Mouse (Mus musculus) hindbrain, embryonic 10.5 days (tissue): ENCODE measurements around the gene Wtip. TPM values are rescaled to one million over a fixed set of nuclear protein-coding genes. Genes with fewer than 3 reads are reported as not detected.
"Not testable (repeated sequence)": the region's sequence is repeated elsewhere in the genome, so short reads cannot be mapped to it uniquely, and the experiment has no call there.

ENCODE experiments used
- DNase-seq: peaks from one replicate; pipeline ENCODE4 v3.0.0-alpha.2; 2017; ENCODE audit warnings: low spot score
- H3K27ac ChIP-seq: fragments of 300-500 bp; sonication (generic); 2 replicates; pipeline ENCODE4 v1.5.1; 2016; ENCODE audit warnings: mild to moderate bottlenecking, moderate library complexity
- H3K27me3 ChIP-seq: fragments of 300-500 bp; sonication (generic); 2 replicates; pipeline ENCODE4 v1.6.1; 2016; ENCODE audit warnings: mild to moderate bottlenecking; ENCODE audit not compliant: poor library complexity, insufficient read depth, severe bottlenecking
- H3K36me3 ChIP-seq: fragments of 300-500 bp; sonication (generic); 2 replicates; pipeline ENCODE4 v1.6.1; 2016; ENCODE audit warnings: mild to moderate bottlenecking, moderate library complexity
- H3K4me1 ChIP-seq: fragments of 300-500 bp; sonication (generic); replicated peaks from 2 replicates; pipeline ENCODE4 v1.6.1; 2016; ENCODE audit warnings: mild to moderate bottlenecking
- H3K4me3 ChIP-seq: fragments of 300-500 bp; sonication (generic); 2 replicates; pipeline ENCODE4 v1.5.1; 2016; ENCODE audit warnings: mild to moderate bottlenecking, moderate library complexity
- H3K9me3 ChIP-seq: fragments of 300-500 bp; sonication (generic); 2 replicates; pipeline ENCODE4 v1.6.1; 2016; ENCODE audit warnings: mild to moderate bottlenecking, moderate library complexity
- WGBS: fragments of 180-500 bp; shearing (Covaris S2); methylation state at CpG from one replicate; pipeline ENCODE4 v1.1.7; 2016; 5-methylcytosine and 5-hydroxymethylcytosine counted together
- polyA plus RNA-seq: library from polyadenylated mRNA; unstranded; fragments of >200 nt; fragmentation: Nextera tagmentation; extraction: Ambion mirVana; gene quantifications from 2 replicates; pipeline ENCODE4 v1.2.1, GENCODE M21; 2016

Gene Wtip
- polyA plus RNA-seq, 1 experiment from 2014 or later = 4.0 TPM

DNA sequence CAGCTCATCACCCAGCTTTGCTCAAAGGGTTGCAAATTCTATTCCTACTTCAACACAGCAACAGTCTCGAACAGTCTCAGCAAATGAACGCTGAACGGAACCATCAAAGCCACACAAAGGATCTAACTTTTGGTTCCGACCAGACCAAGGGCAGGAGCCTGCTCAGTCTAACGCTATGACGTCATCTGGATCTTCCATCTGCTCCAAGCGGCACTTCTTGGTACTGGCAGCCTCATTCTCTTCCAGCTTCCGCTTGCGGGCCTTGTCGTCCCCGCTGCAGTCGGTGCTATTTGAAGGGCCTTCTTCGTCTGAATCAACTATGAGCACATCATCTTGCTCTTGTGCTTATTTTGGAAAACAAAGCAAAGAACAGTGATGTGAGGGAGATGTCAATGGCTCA, 8.1 kb upstream of the Wtip start:
- Histone ChIP-seq H3K36me3 (peaks cover 67% of the 10 kb centered on the region), H3K9me3 (no peaks in the 10 kb centered on the region), H3K27me3 (no peaks in the 10 kb centered on the region), H3K4me3 (no peak overlapping the region), H3K27ac (no peak overlapping the region), H3K4me1 (no peaks in the 10 kb centered on the region)
- 96% methylated on average over 13 of the region's 13 CpGs for WGBS
- DNase-seq = no peak

DNA sequence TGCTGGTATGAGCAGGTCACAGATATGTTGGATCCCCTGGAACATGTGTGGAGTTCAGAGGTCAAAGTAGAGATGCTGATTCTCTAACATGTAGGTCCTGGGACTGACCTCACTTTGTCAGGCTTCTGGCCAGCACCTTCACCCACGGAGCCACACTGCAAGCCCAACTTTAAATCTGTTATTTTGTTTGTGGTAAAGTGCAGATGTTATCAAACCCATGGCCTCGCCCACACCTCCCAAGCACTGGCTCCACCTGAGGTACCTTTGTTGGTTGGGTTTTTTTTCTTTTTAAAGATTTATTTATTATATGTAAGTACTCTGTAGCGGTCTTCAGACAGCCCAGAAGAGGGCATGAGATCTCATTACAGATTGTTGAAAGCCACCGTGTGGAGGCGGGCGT, 6.4 kb upstream of the Wtip start:
- Histone ChIP-seq H3K27me3 (no peaks in the 10 kb centered on the region), H3K4me1 (no peaks in the 10 kb centered on the region), H3K4me3 (no peak overlapping the region), H3K36me3 (peaks cover 51% of the 10 kb centered on the region), H3K27ac (no peak overlapping the region), H3K9me3 (no peaks in the 10 kb centered on the region)
- DNase-seq = no peak
- 92% methylated on average over 6 of the region's 6 CpGs for WGBS

DNA sequence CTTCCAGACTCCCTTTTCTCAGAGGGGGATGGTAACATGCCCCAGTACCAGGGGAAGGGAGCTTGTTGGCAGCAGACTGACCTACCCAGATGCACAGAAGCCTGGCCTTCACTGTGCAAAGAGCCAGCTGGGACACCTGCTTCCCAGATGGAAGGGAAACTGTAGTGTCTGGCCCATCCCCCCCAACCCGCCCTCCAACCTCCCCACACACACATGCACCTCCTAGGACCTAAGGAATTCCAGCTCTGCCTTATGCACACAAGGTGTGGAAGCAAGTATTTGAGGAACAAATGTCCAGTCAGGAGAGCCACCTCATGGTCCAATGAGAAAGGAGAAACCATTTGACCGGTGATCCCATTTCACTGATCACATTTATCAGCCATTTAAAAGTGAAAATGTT, 1.3 kb upstream of the Wtip start:
- Histone ChIP-seq H3K27ac (no peak overlapping the region), H3K9me3 (no peaks in the 10 kb centered on the region), H3K4me1 (peaks cover 28% of the 10 kb centered on the region), H3K36me3 (peaks cover 6% of the 10 kb centered on the region), H3K27me3 (no peaks in the 10 kb centered on the region), H3K4me3 (no peak overlapping the region)
- 67% methylated on average over 2 of the region's 2 CpGs for WGBS
- peak; percentile 23 for DNase-seq

DNA sequence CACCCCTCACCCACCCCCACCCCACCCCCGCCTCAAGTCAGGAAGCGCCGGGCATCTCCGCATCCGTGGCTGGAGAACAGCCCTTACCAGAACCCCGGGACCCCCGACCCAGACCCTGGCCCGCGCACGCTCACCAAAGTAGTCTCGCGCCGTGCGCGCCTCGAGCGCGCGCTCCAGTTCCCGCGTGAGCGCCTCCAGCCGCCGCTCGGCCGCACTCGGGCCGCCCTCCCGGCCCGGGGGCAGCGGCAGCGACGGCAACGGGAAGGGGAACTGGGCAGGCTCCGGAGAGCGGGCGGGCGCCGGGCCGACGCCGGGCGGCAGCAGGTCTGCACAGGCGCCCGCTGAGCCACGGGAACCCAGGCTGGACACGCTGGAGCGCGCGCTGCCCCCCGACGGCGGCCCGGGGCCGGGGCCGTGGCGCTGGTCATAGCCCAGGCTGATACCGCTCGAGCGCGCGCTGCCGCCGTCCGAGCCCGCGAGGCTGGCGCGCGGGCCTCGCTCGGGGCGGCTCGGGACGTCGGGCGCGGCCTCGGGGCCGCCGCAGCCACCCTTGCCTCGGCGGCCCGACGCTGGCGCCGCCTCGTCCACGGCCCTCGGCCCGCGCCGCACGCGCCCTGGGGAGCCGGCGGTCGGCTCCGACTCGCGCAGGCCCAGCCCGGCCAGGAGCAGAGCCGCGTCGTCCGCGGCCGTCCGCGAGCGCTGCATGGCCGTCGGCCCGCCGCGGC, 551 bp downstream of the Wtip start:
- 0 out of 2 replicates have a peak, but pooled peaks cover under 1% of the 10 kb centered on the region for H3K9me3 ChIP-seq
- H3K27me3 ChIP-seq = no peaks in the 10 kb centered on the region
- H3K36me3 ChIP-seq = peaks cover 19% of the 10 kb centered on the region
- H3K4me3 ChIP-seq = peak overlapping the region; percentile 78
- peak; percentile 59 for DNase-seq
- H3K4me1 ChIP-seq = peaks cover 28% of the 10 kb centered on the region
- peak overlapping the region; percentile 93 for H3K27ac ChIP-seq
- WGBS = under 1% methylated on average over 116 of the region's 116 CpGs

DNA sequence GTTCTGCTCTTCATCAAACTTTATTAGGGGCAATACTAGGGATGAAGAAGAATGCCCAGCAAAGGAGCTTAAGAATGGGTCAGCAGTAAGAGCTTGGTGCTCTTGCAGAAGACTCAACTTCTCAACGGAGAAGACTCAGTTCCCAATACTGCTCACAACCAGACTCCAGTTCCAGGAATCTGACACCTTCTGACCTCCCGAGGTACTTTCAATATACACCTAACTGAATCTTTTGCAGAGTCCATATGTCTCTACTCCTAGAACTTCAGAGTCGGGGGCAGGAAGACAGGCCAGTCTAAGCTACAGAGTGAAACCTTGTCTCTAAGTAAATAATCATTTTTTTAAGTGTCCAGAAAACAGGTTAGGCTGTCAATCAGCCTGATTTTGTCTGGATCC, 1.1 kb downstream of the Wtip start:
- H3K27ac ChIP-seq = peak overlapping the region; percentile 93
- no peak for DNase-seq
- H3K4me1 ChIP-seq = peaks cover 28% of the 10 kb centered on the region
- 12% methylated on average over 3 of the region's 3 CpGs for WGBS
- no peaks in the 10 kb centered on the region for H3K27me3 ChIP-seq
- peaks cover 6% of the 10 kb centered on the region; the same call in 1 of the 2 replicates for H3K9me3 ChIP-seq
- H3K4me3 ChIP-seq = peak overlapping the region; percentile 78
- peaks cover 25% of the 10 kb centered on the region for H3K36me3 ChIP-seq

DNA sequence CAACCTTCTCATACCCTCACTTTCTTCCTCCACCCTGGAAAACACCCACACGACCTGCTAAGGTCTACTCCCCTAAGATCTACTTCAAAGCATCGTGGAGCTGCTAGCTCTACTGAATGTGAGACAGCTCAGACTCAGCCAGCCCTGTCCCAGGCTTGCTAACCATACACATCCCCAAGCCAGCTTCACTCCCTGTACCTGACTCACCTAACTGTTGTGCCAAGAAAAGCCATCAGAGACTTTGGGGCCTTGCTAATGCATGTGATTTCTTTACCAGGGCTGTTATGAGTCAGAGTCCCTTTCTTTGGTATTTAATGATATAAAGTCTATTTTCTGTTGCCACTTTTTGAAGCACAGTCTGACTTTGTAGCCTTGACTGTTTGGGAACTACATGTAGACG, 1.9 kb downstream of the Wtip start:
- H3K36me3 ChIP-seq = peaks cover 33% of the 10 kb centered on the region
- no peak overlapping the region for H3K27ac ChIP-seq
- peaks cover 14% of the 10 kb centered on the region; the same call in 1 of the 2 replicates for H3K9me3 ChIP-seq
- H3K4me1 ChIP-seq = peaks cover 28% of the 10 kb centered on the region
- no peaks in the 10 kb centered on the region for H3K27me3 ChIP-seq
- WGBS = 74% methylated on average over 3 of the region's 3 CpGs
- peak overlapping the region; percentile 78; the same call in 1 of the 2 replicates for H3K4me3 ChIP-seq
- DNase-seq = no peak

DNA sequence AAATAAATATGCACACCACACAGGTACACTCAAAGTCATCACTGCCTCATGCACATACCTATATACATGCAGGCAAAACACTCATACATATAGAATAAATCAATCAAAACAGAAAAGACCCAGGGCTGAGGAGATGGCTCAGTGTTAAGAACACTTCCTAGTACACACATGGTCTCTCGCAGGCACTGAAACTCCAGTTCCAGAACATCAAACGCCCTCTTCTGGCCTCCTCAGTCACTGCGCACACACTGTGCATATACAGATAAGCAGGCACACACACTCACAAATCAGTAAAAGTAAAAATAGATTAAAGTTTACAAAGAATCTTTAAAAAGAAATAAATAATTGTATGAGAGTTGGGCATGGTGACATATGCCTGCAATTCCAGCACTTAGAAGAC, 6.8 kb downstream of the Wtip start:
- Histone ChIP-seq H3K36me3 (peaks cover 62% of the 10 kb centered on the region), H3K9me3 (peaks cover 14% of the 10 kb centered on the region; the same call in 1 of the 2 replicates), H3K27ac (no peak overlapping the region), H3K4me1 (peaks cover 3% of the 10 kb centered on the region; the same call in 1 of the 2 replicates), H3K4me3 (no peak overlapping the region), H3K27me3 (no peaks in the 10 kb centered on the region)
- DNase-seq = no peak
- WGBS = 87% methylated on average over 3 of the region's 3 CpGs

DNA sequence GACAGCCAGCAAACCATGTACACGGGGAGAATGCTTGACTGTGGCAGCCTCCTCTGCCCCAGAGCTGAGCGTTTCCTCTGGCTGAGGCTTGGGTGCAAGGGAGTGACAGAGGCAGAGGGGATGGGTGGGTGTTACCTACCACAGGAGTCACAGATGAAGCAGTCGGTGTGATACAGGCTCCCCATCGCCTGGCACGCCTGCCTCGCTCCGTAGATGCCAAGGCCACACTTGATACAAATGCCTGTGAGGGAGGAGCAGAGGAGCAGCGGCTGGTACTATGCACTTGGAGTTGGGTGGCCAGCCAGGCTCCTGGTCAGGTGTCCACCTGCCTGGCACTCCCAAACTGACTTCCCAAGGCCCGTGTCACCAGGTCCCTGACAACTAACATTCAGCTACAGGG, 7.7 kb downstream of the Wtip start:
- peaks cover 65% of the 10 kb centered on the region for H3K36me3 ChIP-seq
- H3K27ac ChIP-seq = no peak overlapping the region
- 92% methylated on average over 9 of the region's 9 CpGs for WGBS

DNA sequence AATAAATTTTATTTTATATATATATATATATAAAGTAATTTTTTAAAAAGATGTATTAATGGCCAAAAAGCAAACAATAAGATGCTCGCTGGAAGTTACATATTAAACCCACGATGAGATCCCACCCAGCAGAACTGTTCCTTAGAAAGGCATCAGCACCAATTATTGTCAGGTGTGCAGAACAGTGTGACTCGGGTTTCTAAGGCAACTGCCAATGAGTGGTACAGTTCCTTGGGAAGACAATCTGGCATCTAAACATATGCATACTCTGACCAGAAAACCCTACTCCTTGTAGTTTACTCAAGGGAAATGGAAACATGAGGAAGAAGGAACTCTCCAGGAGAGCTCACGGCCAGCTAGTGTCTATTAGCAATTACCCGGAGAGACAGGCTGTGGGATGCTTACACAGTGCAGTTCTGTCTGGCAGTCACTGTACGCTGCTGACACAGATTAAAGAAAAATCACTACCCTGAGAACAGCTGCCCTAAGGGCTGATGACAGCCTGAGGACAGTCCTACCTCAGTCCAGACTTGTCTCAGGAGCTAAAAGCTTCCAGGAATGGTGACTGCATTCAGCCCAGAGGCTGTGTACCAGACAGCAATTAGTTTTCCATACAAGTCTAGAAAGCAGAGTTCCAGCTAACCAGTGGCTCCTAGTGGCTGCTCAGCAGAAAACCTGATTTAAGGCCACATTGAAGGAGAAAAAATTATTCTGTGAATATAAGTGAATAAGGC, 9.9 kb downstream of the Wtip start:
- Histone ChIP-seq H3K27ac (no peak overlapping the region), H3K4me1 (no peaks in the 10 kb centered on the region), H3K9me3 (peaks cover 14% of the 10 kb centered on the region; the same call in 1 of the 2 replicates), H3K36me3 (peaks cover 66% of the 10 kb centered on the region), H3K27me3 (no peaks in the 10 kb centered on the region), H3K4me3 (no peak overlapping the region)
- no peak for DNase-seq
- WGBS = 93% methylated on average over 6 of the region's 6 CpGs

More for the DNA sequence above, 7.7 kb downstream of the Wtip start:
- DNase-seq = no peak
- H3K4me1 ChIP-seq = no peaks in the 10 kb centered on the region
- peaks cover 14% of the 10 kb centered on the region; the same call in 1 of the 2 replicates for H3K9me3 ChIP-seq
- no peak overlapping the region for H3K4me3 ChIP-seq
- no peaks in the 10 kb centered on the region for H3K27me3 ChIP-seq

DNA sequence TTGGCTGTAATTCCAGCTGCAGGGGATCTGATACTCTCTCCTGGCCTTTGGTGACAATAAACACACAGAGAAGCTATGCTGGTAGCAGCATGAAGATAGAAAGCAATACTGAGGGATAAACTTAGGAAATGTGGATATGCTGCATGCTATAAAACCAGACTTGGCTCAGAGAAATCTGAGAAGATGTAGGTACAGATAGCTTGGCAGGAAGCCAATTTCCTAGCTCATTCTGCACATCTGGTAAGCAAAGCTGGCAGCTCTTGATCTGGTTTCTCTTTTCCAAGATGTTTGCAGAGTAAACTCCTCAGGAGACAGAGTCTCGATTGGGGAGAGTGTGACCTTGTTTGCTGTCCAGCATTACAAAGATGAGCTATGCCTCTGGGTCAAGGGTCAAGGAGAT, 12.4 kb downstream of the Wtip start:
- not testable (repeated sequence) for H3K27me3 ChIP-seq, H3K9me3 ChIP-seq, H3K4me3 ChIP-seq, H3K27ac ChIP-seq, DNase-seq, H3K4me1 ChIP-seq
- 65% methylated on average over 1 of the region's 1 CpGs for WGBS
- H3K36me3 ChIP-seq = peaks cover 67% of the 10 kb centered on the region

DNA sequence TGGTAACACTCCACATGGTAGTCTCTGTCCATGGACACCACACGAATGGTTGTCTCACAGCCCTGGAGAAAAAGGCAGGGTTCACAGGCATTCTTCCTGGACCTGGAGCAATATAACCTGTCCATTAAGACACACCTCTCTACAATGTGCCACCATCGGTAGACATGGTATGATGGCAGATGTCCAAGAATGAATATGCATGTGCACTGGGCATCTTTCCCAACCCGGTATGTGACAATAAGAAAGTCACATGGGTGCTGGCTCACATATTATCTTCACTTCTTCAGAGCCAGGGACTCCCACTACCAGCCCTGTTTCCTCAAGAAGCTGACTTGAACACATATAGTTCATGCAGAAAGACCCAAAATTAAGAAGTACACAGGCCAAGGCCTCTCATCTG, 16.5 kb downstream of the Wtip start:
- Histone ChIP-seq H3K27ac (no peak overlapping the region), H3K27me3 (no peaks in the 10 kb centered on the region), H3K4me3 (no peak overlapping the region), H3K36me3 (peaks cover 84% of the 10 kb centered on the region), H3K4me1 (no peaks in the 10 kb centered on the region), H3K9me3 (no peaks in the 10 kb centered on the region)
- no peak for DNase-seq
- 96% methylated on average over 3 of the region's 3 CpGs for WGBS

DNA sequence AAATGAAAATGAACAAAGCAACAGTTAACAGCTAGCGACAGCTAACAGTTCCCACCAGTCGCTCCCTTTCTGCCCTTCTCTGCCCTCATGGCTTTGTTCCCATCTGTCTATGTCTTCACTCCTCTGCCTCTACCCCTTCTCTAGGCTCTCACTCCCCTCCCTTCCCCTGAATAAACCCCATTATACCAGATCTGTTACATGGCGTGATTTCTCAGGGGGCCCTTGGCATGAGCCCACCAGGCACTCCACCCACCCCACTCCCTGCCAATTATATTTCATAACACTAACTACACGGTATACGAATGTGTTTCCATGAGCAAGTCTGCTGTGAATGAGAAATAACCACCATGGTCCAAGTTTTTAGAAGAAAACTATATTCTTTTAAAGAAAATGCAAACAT, 23.9 kb downstream of the Wtip start:
- 85% methylated on average over 5 of the region's 5 CpGs for WGBS
- H3K9me3 ChIP-seq = peaks cover 3% of the 10 kb centered on the region; the same call in 1 of the 2 replicates
- no peaks in the 10 kb centered on the region for H3K27me3 ChIP-seq
- no peak for DNase-seq
- H3K4me3 ChIP-seq = no peak overlapping the region
- no peaks in the 10 kb centered on the region for H3K4me1 ChIP-seq
- H3K27ac ChIP-seq = no peak overlapping the region
- H3K36me3 ChIP-seq = peaks cover 47% of the 10 kb centered on the region

DNA sequence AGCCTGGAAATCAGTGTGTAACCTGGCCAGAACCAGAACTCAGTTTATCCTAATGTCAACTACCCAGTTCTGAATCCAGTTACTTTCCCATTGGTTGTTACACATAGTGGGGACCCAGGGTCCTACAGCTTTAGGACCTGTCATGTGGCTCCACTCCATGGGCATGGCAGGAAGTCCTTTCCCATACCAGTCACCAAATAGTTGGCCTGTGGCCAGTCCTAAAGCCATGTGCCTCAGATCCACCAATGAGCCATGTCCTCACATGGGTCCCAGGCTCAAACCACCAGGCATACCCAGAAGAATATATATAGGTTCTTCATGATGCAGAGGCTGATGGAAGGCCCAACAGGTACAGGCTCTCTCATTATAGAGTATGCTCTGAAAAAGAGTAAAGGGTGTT, 31.8 kb downstream of the Wtip start:
- no peaks in the 10 kb centered on the region for H3K36me3 ChIP-seq
- no peak overlapping the region for H3K27ac ChIP-seq
- H3K4me1 ChIP-seq = no peaks in the 10 kb centered on the region
- DNase-seq = no peak
- no peak overlapping the region for H3K4me3 ChIP-seq
- peaks cover 35% of the 10 kb centered on the region for H3K9me3 ChIP-seq
- no peaks in the 10 kb centered on the region for H3K27me3 ChIP-seq
